Mouse (Mus musculus) spleen, embryonic (tissue): ENCODE data around the gene Atp5e.

Experiments
- CTCF ChIA-PET: fragments of 350-600 bp; sonication (Branson Sonifier 250); formaldehyde crosslinking; loops from one replicate; lab custom pipeline; 2022; lab: Charles Lee

Atp5e gene

DNA sequence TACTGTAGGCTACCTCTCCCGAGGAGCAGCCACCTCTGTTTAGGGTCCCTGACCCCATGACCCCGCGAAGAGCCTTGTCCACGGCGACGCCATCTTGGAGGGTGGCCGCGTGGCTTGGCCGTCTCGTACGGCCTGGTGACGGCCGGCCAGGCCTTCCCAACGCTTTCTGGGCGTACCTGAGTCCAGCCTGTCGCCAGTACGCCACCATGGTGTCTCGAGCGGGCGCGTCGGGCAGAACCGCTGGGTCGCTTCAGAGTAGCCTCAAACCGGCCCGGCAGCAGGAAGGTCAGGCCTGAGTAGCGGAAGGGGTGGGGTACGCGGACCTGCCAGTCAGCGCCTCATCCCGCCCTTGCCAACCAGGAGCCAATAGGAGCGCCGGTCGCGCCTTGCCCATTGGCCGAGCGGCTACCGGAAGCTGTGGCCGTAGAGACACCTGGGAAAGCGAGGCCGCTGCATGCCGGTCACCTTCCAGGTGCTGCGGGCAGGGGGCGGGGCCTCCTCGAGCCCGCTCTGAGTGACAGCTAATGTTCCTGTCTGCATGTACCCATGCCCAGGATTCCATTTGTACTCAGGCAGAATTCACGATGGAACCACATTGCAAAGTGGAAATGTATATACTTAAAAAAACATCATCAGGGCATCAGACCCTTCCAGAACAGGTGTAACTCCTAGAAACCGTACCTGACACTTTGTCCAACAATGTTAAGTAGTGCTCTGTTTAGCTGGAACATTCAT, at the start of gene Atp5e:
Gene Atp5e (minus strand): TSS at position 317 of the 735 bp plus-strand sequence.
- CTCF ChIA-PET, result no interaction called here

DNA sequence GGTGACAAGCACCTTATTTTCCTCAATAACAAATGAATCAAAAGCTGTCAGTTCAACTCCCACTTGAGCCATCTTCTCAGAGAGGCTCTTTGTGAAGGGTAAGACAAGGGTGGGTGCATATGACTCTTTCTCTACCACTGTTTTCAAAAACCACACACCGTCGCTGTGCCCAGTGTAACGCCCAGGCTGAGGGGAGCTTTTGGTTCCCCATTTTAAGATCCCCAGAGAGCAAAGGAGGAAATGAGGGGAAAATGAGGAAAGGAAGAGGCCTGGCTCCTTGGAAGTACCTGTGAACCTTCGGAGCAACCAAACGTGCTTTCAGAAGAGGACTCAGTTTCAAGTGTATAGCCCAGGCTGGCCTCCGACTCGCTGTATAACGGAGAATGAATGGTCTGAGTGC, 45.9 kb upstream of the Atp5e start:
- CTCF ChIA-PET, result no interaction called here

DNA sequence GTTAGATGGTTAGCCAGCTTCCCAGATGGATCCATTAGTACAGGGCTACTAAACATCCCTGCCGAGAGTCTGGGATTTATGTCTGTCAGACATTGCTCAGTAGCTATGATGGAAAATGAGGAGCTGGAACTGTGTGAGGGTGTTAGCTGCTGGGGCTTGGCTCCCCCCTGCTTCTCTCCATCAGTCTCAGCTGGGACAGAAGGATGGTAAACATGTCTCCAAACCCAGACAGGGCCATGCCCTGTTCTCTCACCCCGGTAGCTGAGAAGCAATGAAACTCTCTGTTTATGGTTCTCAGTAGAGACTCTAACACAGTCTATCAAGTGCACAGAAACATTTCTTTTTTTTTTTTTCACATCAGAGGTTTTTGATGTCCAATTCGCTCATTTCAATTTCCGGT, 44.1 kb upstream of the Atp5e start:
- CTCF ChIA-PET, result no interaction called here

DNA sequence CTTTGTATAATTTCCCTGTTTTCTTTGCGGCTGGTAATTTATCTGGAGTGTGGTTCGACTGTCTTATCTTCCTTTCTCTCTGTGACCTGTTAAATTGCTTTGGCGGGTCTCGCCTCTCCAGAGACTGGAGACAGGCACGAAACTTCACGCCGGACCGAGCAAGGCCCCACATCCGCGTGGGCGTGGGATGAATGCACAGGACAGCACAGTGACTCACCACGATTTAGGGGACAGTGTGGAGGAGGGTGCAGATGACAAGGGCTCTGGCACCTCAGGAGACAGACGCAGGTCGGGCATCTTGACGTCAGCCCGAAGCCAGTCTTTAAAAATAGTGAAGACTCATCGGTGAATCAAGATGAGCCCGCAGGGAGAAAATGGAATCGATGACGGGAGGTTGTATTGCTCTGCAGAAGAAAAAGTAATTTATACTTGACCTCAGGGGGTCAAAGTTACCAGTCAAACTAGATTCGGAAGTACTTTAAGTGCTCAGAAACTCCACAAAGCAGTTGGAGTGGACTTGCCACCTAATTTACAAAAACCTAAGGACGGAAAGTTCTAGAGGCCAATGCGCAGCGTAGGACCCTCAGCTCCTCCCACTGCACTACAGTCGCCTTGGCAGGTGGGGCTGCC, 39.0 kb upstream of the Atp5e start:
- CTCF ChIA-PET, result no interaction called here

DNA sequence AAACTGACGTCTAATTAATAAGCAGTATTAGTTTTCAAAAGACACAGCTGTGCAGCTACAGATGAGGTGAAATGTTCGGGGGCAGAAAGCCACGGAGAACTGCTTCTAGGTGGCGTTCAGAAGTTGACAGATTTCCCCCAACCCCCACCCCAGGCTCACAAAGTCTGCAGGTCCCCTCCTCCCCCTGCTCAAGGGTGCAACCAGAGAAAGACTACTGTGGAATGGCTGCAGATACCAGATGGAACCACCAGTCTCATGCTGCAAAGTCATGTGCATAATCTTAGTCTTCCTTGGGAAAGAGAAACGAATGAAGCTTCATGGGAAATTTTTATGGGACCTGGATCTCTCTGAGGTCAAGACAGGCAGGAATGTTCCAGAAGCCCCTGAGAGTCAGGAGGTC, 38.4 kb upstream of the Atp5e start:
- CTCF ChIA-PET, result no interaction called here

DNA sequence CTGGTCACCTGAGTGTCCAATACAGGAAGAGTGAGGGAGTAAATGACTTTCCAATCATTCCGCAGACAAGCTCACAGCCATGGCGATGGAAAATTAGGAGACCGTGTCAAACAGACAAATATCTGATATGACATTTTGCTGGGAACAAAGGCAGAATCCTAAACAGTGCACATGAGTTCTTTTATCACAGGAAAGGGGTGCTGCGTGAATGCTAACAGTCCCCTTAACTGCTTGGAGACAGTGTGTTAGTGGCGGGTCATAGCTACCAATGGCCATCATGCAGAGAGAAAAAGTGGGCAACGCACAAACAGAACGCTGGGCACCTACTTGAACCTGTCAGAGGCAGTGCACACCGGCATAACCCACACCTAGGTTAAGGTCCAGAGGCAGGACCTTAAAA, 37.6 kb upstream of the Atp5e start:
- CTCF ChIA-PET, result interaction anchor here (0.6 kb wide), 1 partner anchor 172 kb away, joined by 3 read pairs; no protein-coding TSS in a partner anchor

DNA sequence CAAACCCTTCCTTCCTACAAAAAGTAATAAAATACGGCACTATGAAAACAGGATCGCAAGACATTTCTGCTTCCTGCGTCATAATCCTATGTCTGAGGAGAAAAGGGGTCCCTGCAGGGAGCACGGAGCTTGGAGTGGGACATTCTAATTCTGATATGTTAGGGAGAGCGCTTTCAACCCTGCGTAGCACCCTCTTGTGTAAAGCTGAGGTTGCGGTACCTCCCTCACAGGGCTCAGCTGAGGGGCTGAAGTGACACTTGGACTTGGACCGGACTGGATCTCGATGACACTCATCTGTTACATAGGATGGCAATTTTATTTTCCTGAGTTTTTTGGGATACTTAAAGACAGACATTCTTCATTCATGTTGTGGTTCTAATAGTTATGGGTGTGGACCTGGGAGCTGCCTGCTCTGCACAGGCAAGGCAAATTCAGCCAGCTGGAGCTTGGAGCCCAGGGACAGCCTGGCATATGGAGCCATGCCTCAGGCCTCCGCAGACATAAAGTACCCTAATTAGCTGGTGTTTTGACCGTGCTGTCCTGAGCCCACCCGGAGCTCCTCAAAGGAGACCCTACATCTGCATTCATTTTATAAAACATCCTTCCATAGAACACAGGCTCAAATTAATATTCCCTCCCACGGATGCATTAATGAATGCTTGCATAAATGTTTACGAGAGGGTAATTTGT, 37.1 kb upstream of the Atp5e start:
- CTCF ChIA-PET, result interaction anchor here (0.6 kb wide), 2 partner anchors 172 to 432 kb away, joined by 3 read pairs; no protein-coding TSS in a partner anchor

DNA sequence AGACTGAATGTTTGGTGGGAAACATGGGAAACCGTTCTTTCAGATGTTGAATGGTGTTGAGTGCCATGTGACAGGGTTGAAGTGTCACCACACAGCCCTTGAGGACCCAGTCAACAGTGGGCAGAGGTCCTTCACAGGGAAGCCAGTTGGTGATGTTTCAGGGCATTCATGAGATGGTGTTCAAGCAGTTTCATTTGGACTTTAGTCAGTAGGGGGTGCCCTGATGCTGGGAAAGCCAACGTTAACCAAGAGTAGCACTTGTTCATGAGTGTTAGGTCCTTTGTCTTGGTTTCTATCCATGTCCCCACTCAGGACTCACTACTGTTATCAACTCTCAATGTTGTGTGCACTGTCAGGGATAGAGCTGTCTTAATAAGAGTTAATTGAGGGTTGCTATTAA, 29.0 kb upstream of the Atp5e start:
- CTCF ChIA-PET, result interaction anchor here (1.3 kb wide), 1 partner anchor 181 kb away, joined by 10 read pairs; no protein-coding TSS in a partner anchor

DNA sequence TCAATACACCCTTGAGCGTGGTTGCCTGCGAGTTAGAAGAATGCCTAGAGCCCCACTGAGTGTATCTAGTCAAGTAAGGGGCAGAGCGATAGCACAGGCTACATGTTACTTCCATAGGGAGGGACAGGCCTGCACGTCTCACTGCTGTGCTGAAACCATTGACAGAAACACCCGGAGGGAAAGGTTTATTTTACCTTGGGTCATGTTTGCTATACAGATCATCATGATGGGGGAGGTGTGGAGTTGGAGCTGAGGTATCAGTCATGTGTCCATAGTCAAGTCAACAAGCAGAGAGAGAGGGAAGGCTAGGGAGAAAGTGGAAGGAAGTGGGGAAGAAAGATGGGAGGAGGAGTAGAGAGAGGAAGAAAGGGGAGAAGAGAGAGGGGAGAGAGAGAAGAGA, 23.1 kb upstream of the Atp5e start:
- CTCF ChIA-PET, result no interaction called here

DNA sequence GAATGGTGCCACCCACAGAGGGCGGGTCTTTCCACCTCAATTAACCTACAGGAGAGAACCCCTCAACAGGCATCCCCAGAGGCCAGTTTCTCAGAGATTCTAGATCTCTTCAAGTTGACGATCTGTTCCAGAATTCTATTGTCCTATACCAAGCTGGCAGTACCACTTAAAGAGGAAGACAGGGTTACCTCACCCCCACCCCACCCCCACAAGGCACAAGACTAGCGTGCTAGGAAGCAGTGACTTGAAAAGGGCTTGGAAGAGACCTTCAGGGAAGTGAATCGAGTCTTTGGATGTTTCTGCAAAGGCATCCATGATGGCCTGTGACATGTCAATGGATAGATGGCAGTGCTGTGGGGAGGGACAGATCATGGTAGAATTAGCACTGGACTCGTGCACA, 14.8 kb upstream of the Atp5e start:
- CTCF ChIA-PET, result no interaction called here

DNA sequence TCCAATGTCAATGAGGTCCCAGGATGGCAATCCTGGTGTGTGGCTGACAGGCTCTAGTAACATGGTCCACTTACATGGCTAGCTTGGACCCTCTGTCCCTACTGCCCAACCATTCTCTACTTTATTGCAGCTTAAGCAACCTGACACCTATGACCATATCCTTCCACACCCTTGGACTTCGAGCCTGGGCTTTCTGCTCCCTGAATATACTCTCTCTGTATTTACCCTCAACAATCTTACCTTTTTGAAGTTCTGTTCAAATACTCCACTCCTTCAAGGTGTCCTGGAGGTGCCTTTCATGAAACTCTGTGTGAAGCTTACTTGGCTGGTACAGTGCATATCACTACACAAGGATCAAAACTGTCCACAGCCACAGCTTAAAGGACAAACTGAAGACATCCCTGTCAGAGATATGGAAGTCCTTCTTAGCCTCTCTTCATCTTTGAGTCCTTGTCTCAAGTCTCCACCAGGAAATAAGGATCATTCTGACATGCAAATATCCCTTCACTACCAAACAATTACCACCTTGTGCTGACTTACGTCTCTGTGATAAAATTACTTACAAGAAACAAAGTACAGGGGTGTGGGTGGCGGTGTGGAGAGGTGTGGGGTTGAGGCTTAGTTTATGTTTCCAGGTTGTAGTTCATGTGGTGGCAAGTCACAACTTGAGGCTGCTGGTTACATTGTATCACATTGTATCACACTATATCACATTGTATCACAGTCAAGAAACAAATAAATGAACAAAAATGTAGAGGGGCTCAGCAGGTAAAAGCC, 13.8 kb upstream of the Atp5e start:
- CTCF ChIA-PET, result no interaction called here

DNA sequence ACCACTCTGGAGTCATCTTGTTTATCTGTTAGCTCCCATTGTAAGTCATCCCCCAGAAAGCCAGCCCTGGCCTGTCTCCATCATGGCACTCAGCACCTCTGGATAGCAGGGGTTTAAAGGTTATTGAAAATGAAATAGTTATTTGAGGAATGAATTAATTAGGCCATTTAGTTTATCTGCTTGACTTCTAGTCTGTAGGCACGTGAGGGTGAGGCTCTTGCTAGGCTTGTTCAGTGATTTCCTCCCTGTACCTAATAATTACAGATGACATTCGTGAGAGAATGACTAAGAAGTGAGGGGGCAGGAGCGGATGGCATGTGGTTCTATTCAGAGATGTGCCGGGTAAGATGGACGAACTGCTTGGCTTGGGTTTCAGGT, 9.6 kb upstream of the Atp5e start:
- CTCF ChIA-PET, result no interaction called here

DNA sequence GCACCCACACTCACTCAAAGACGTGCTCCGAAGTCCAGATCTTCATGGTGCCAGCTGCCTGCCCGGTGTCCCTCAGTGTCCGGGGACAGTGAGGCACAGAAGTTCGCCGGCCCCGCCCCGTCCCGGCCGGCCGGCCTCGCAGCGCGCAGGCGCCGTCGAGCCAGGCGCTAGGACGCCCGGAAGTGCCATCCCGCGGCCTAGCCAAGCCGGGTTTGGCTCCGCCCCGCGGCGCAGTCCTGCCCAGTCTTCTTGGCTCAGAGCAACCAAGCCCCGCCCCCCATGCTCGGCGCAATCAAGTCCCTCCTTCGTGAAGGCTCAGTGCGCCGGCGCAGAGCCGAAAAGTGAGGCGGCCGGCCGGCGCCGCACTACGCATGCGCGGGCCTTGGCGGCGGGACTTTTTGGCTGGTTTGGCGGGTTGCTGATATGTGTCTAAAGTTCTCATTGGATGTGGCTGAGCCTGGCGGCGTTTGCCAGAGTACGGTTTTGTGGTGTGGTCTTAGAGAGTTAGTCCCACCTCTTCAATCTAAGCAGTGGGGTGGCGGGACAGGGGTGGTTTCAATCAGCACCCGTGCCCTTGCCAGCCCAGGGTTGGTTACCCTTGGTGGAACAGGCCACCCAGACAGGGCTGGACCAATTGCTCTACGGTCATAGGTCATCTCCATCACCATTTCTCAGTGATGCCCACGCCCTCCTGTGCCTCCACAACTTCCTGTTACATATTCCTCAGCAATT, 9.1 kb upstream of the Atp5e start, which contains the start of gene Prelid3b:
Gene Prelid3b (minus strand): TSS at position 264 of the 732 bp plus-strand sequence.
- CTCF ChIA-PET, result no interaction called here

DNA sequence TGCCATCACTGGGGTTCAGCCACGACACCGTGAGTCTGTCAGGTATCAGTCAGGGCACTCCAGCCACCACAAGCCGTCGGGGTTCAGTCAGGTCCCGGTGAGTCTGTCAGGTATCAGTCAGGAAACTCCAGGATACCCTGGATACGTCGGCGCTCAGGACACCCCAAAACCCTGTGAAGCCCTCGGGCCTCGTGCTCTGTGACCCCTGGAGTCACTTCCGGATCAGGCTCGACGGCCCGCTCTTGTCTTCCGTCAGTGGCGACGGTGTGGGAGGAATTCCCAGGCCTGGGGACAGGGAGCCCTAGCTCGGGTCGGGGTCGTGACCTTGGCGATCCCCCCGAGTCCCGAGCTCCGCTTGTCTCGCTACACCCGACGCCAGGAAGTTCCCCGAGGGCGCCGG, 8.5 kb upstream of the Atp5e start:
- CTCF ChIA-PET, result no interaction called here

DNA sequence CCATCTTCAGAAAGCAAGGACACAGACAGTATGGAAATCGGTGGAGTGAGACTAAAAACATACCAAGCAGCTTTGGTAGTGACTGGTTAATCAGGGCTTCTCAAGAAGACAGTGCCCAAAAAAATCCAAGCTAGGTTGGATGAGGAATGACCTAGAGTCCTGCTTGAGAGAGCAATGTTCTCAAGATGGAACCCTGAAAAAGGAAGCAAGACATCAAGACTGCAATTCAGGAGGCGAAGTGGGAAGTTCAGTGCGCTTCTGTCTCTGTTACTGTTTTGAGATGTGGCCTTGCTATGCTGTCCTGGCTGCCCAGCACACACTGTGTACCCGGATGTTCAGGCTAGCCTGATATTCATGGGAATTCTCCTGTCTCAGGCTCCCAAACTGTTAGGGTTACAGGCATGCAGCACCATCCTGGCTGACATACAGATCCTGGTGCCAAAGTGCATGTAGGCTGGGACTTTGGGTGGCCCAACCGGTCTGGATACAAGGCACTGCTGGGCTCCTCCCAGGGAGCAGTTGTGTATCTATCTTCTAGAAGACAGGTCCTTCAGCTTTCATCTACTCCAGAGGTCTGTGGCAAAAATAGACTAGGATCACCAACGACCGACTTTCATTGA, 7.0 kb upstream of the Atp5e start:
- CTCF ChIA-PET, result interaction anchor here (0.7 kb wide), 1 partner anchor 42 kb away, joined by 3 read pairs; no protein-coding TSS in a partner anchor

DNA sequence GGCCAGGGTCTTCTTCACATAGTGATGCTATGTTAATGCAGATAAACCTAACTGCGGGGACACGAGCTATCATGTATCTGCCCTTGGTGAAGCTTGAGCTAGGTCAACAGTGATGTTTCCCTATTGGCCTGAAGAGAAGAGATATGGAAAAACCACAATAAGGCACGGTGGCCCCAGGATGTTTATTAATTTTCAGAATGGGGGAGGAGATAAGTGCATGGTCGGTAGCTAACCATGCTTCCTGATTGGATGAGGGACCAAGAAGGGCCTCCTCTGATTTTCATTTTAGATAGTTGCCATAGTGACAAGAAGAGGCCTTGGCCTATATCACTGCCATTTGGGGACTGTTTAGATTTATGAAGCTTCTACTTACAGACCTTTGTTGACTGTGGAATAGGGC, 6.4 kb upstream of the Atp5e start:
- CTCF ChIA-PET, result interaction anchor here (0.6 to 0.7 kb wide), 2 partner anchors 10 to 41 kb away, joined by 3 read pairs; no protein-coding TSS in a partner anchor

DNA sequence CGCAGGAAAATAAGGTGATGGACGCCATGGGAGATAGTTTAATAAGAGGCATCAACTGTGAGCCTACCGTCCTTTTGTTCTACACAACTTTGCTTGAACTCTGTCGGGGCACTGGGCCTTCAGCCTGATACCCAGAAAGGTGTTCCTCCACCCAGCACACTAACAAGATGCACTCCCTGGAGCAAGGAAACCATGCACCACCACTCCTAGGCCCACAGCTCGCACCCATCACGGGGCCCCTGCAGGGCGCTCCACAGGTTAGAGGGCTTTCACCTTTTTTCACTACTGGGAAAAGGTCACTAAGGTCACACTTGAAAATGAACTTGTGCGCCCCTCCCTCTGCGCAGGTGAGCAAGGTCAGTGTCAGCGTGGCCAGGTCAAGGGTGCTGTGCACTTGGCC, 535 bp downstream of the Atp5e start:
- CTCF ChIA-PET, result no interaction called here

DNA sequence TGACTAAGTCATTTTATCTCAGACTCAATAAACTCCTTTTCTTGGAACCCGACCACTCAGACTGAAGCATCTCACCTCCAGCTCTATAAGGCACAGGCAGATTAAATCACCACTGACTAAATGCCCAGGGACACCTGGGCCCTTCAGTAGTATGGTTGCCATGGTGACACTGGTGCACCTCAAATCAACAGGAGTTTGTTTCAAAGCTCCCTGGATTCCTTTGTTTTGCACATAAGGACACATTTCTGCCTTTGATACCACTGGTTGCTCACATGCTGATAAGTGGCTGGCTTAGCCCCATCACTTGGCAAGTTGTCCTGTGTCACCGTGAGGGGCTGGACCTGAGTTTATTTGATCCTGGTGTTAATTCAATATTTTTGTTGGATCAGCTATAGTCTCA, 4.5 kb downstream of the Atp5e start:
- CTCF ChIA-PET, result no interaction called here

DNA sequence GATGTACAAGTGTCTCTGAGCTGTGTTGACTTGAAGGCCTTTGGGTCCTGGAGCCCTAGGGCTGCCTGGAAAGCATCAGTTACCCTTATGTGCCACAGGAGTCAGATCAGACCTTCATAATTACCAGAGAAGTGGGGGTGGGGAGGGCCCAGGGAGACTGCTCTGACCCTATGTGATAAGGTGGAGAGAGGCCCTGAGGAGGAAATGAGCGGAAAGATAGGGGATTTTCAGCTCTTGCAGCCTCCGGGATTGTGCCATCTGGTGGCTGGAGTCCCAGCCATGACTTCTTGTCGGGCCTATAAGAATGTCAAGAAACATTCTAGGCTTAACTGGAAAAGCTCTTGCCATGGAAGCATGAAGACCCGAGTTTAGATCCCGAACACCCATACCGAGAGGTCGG, 10.2 kb downstream of the Atp5e start:
- CTCF ChIA-PET, result interaction anchor here (0.5 kb wide), 1 partner anchor 398 kb away, joined by 3 read pairs; no protein-coding TSS in a partner anchor

DNA sequence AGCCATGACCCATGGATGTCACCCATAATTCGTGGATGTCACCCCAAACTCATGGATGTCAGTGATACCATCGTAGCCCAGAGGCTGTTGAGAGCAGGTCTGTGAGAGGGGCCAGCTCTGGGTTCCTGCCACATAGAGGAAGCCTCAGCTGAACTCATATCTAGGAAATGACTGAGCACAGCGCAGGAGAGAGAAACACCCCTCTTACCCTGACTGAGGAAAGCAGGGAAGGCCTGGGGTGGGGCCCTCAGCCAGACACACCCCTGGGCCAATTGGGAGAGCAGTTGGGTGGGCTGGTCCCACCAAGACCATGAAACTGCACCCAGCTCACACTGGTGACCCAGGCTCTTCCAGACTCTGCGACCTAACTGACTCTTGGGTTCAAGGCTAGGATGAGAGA, 13.6 kb downstream of the Atp5e start, which contains the start of gene Tubb1:
Gene Tubb1 (plus strand): TSS at position 343 of the 400 bp plus-strand sequence.
- CTCF ChIA-PET, result no interaction called here
